Mouse (Mus musculus) hindbrain, embryonic 11.5 days (tissue): ENCODE measurements around the gene Sohlh1. TPM values are rescaled to one million over a fixed set of nuclear protein-coding genes. Genes with fewer than 3 reads are reported as not detected.
"Not testable (repeated sequence)": the region's sequence is repeated elsewhere in the genome, so short reads cannot be mapped to it uniquely, and the experiment has no call there.

Source experiments
- ATAC-seq: fragments of 200-750 bp; cut with Nextera tagmentation; 2 replicates; pipeline ENCODE4 v1.8.0; 2017; ENCODE audit warnings: mild to moderate bottlenecking, moderate TSS enrichment, moderate library complexity; ENCODE audit not compliant: low FRiP score
- DNase-seq: peaks from one replicate; pipeline ENCODE4 v3.0.0-alpha.2; 2015; ENCODE audit warnings: low spot score
- H3K27ac ChIP-seq: fragments of 300-500 bp; sonication (generic); 2 replicates; pipeline ENCODE4 v1.5.1; 2014; ENCODE audit warnings: mild to moderate bottlenecking, low read depth, low read length
- H3K27me3 ChIP-seq: fragments of 300-500 bp; sonication (generic); 2 replicates; pipeline ENCODE4 v1.6.1; 2014; ENCODE audit warnings: mild to moderate bottlenecking, low read length, moderate library complexity, mixed read lengths; ENCODE audit not compliant: control insufficient read depth, insufficient read depth
- H3K36me3 ChIP-seq: fragments of 300-500 bp; sonication (generic); 2 replicates; pipeline ENCODE4 v1.6.1; 2014; ENCODE audit warnings: mild to moderate bottlenecking, low read length, moderate library complexity, mixed read lengths; ENCODE audit not compliant: control insufficient read depth, insufficient read depth
- H3K4me1 ChIP-seq: fragments of 300-500 bp; sonication (generic); replicated peaks from 2 replicates; pipeline ENCODE4 v1.6.1; 2014; ENCODE audit warnings: low read length, mixed read lengths; ENCODE audit not compliant: control insufficient read depth, insufficient read depth
- H3K4me2 ChIP-seq: fragments of 300-500 bp; sonication (generic); replicated peaks from 2 replicates; pipeline ENCODE4 v1.6.1; 2014; ENCODE audit warnings: mild to moderate bottlenecking, low read depth, low read length
- H3K4me3 ChIP-seq: fragments of 300-500 bp; sonication (generic); 2 replicates; pipeline ENCODE4 v1.5.1; 2014; ENCODE audit warnings: low read depth, low read length
- H3K9ac ChIP-seq: fragments of 300-500 bp; sonication (generic); 2 replicates; pipeline ENCODE4 v1.6.1; 2014; ENCODE audit warnings: low read depth, low read length
- H3K9me3 ChIP-seq: fragments of 300-500 bp; sonication (generic); 2 replicates; pipeline ENCODE4 v1.6.1; 2016; ENCODE audit warnings: low read length; ENCODE audit not compliant: control insufficient read depth
- WGBS: fragments of 180-500 bp; shearing (Covaris S2); extraction: QIAGEN DNeasy Blood & Tissue Kit; methylation state at CpG from one replicate; pipeline ENCODE4 v1.1.7; 2014; 5-methylcytosine and 5-hydroxymethylcytosine counted together
- polyA plus RNA-seq: library from polyadenylated mRNA; unstranded; fragments of >200 nt; fragmentation: Nextera tagmentation; extraction: Ambion mirVana; gene quantifications from 2 replicates; pipeline ENCODE4 v1.2.1, GENCODE M21; 2014

Gene Sohlh1
- polyA plus RNA-seq, 1 experiment from 2014 or later = not detected

GRCm38 (mm10) chr2:25828344-25828947 is 18.6 kb downstream of the Sohlh1 start:
- Histone ChIP-seq H3K27ac (no peak overlapping the region), H3K36me3 (no peaks in the 10 kb centered on the region), H3K4me3 (no peak overlapping the region), H3K4me2 (no peak overlapping the region), H3K9ac (no peak overlapping the region), H3K4me1 (no peaks in the 10 kb centered on the region), H3K27me3 (no peaks in the 10 kb centered on the region), H3K9me3 (no peaks in the 10 kb centered on the region)
- WGBS = 79% methylated on average over 8 of the region's 8 CpGs
- no peak for DNase-seq
- ATAC-seq = no peak

GRCm38 (mm10) chr2:25824751-25825150 is 22.3 kb downstream of the Sohlh1 start:
- no peak overlapping the region for H3K27ac ChIP-seq
- no peak overlapping the region for H3K4me3 ChIP-seq
- H3K9ac ChIP-seq = no peak overlapping the region
- 89% methylated on average over 3 of the region's 3 CpGs for WGBS
- ATAC-seq (no peak), DNase-seq (no peak)
- no peaks in the 10 kb centered on the region for H3K4me1 ChIP-seq
- no peaks in the 10 kb centered on the region for H3K27me3 ChIP-seq
- no peaks in the 10 kb centered on the region for H3K9me3 ChIP-seq
- H3K36me3 ChIP-seq = no peaks in the 10 kb centered on the region
- no peak overlapping the region for H3K4me2 ChIP-seq

GRCm38 (mm10) chr2:25822806-25823205 is 24.2 kb downstream of the Sohlh1 start, which contains the start of gene Lcn9:
Gene Lcn9 (plus strand): TSS chr2:25823153.
- ATAC-seq (no peak), DNase-seq (no peak)
- no peaks in the 10 kb centered on the region for H3K36me3 ChIP-seq
- no peak within 1 kb of the TSS for H3K4me3 ChIP-seq
- 100% methylated on average over 1 of the region's 1 CpGs for WGBS
- no peaks in the 10 kb centered on the region for H3K9me3 ChIP-seq
- H3K4me2 ChIP-seq = no peak within 1 kb of the TSS
- H3K4me1 ChIP-seq = no peaks in the 10 kb centered on the region
- H3K27me3 ChIP-seq = no peaks in the 10 kb centered on the region
- no peak within 1 kb of the TSS for H3K9ac ChIP-seq
- H3K27ac ChIP-seq = no peak within 1 kb of the TSS

- 82% methylated on average over 1 of the region's 1 CpGs for WGBS
These were observed 31.3 kb downstream of the Sohlh1 start, which contains the start of gene Glt6d1 for GRCm38 (mm10) chr2:25815748-25816147. Gene Glt6d1 (minus strand): TSS chr2:25815848.

GRCm38 (mm10) chr2:25813364-25813763 is 33.7 kb downstream of the Sohlh1 start:
- Histone ChIP-seq H3K27me3 (no peaks in the 10 kb centered on the region), H3K9ac (no peak overlapping the region), H3K4me3 (no peak overlapping the region), H3K4me2 (no peak overlapping the region), H3K9me3 (no peaks in the 10 kb centered on the region), H3K4me1 (no peaks in the 10 kb centered on the region), H3K36me3 (no peaks in the 10 kb centered on the region), H3K27ac (no peak overlapping the region)
- ATAC-seq (no peak), DNase-seq (no peak)
- 82% methylated on average over 5 of the region's 5 CpGs for WGBS

More at GRCm38 (mm10) chr2:25815748-25816147, 31.3 kb downstream of the Sohlh1 start, which contains the start of gene Glt6d1:
- H3K9ac ChIP-seq, H3K27me3 ChIP-seq, H3K36me3 ChIP-seq, DNase-seq, H3K27ac ChIP-seq, ATAC-seq, H3K4me2 ChIP-seq, H3K9me3 ChIP-seq, H3K4me3 ChIP-seq, H3K4me1 ChIP-seq: not testable (repeated sequence)

GRCm38 (mm10) chr2:25811711-25812110 is 35.3 kb downstream of the Sohlh1 start:
- Histone ChIP-seq H3K27ac (no peak overlapping the region), H3K27me3 (no peaks in the 10 kb centered on the region), H3K9ac (no peak overlapping the region), H3K4me3 (no peak overlapping the region), H3K4me1 (no peaks in the 10 kb centered on the region), H3K4me2 (no peak overlapping the region), H3K9me3 (no peaks in the 10 kb centered on the region), H3K36me3 (no peaks in the 10 kb centered on the region)
- ATAC-seq = no peak
- 73% methylated on average over 2 of the region's 2 CpGs for WGBS
- DNase-seq = no peak

GRCm38 (mm10) chr2:25798065-25798464 is 49.0 kb downstream of the Sohlh1 start:
- no peak for DNase-seq
- Histone ChIP-seq H3K27ac (no peak overlapping the region), H3K9ac (no peak overlapping the region), H3K27me3 (no peaks in the 10 kb centered on the region), H3K36me3 (no peaks in the 10 kb centered on the region), H3K4me2 (no peak overlapping the region), H3K4me3 (no peak overlapping the region), H3K9me3 (no peaks in the 10 kb centered on the region), H3K4me1 (no peaks in the 10 kb centered on the region)
- no peak for ATAC-seq
- WGBS = 54% methylated on average over 5 of the region's 5 CpGs

GRCm38 (mm10) chr2:25797635-25798034 is 49.4 kb downstream of the Sohlh1 start:
- Histone ChIP-seq H3K4me3 (no peak overlapping the region), H3K27ac (no peak overlapping the region), H3K4me2 (no peak overlapping the region), H3K9ac (no peak overlapping the region), H3K27me3 (no peaks in the 10 kb centered on the region), H3K36me3 (no peaks in the 10 kb centered on the region), H3K9me3 (no peaks in the 10 kb centered on the region), H3K4me1 (no peaks in the 10 kb centered on the region)
- DNase-seq (no peak), ATAC-seq (no peak)
- 58% methylated on average over 2 of the region's 2 CpGs for WGBS
